ENCODE assay signal across 12 mouse cellular contexts in the genomic region with DNA sequence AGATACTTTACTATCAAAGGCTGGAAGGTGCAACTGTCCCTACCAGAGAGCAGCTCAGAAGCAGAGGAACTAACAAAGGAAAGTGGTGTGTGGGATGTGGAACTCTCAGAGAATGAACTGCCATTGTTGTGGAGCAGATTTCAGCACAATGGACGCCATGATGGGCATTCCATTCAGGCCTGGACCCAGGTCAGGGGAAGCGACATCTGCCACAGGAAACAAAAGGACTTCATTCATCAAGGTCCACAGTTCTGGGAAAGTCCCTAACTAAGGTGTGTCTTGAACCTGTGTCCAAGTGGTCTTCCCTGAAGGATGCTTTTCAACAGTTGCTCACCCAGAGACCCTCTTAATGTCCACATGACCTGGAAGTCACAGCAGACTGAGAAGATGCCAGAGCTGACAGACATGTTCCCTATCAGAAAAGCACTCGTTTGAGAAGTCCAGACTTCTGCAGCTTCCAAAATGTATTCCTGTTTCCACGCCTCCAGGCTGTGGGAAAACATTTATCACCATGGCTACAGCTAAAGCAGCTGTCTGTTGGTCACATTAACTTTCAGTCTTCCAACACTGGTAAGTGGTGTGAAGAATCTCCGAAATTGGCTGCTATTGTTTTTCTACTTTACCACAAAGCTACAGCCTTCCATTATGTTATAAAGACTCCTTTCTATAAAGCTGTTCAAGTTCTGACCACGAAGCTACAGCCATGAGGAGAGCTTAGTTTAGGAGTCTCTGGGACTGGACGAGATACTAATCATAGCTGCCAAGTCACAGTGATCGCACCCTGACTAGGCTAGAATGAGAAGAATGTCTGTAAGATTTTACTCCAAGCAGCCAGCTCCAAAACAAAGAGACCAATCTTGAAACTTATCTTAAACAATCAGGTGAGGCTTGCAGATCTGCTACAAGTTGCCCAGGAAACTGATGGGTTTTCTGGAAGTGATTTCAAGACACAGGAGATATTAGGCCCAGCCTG. TPM values are rescaled to one million over a fixed set of nuclear protein-coding genes. Genes with fewer than 3 reads are reported as not detected.
DNase-seq lines count a peak whose midpoint lies in the region; ATAC-seq and TF ChIP-seq lines count a peak whose summit lies in the region.
"Had no signal": no experiment of that assay in that cellular context is flagged by ENCODE, and none has a peak within 500 bp of the region (broad histone marks: within the 10 kb centered on the region; RNA-seq: fewer than 3 reads in every experiment).

No protein-coding gene starts in this region.

- 49% methylated on average over 8 of the region's 8 CpGs for WGBS in heart, postnatal 0 days
- WGBS in heart, embryonic 11.5 days (ENCODE audit: insufficient replicate concordance), result 46% methylated on average over 8 of the region's 8 CpGs
- 78% methylated on average over 8 of the region's 8 CpGs for WGBS in spleen, adult 2 months
- WGBS in hindbrain, embryonic 11.5 days, result 22% methylated on average over 8 of the region's 8 CpGs
- WGBS in neural tube, embryonic 12.5 days, result 24% methylated on average over 8 of the region's 8 CpGs

- no peak for DNase-seq in heart, postnatal 0 days (ENCODE audit: low spot score)
- DNase-seq in spleen, adult 2 months (ENCODE audit: low read depth in 1 of 2, low spot score in 2 of 2), result no peak
- no peak for DNase-seq in spleen, adult 12 weeks (ENCODE audit: low spot score)
- DNase-seq in hindbrain, embryonic 11.5 days (ENCODE audit: low spot score), result peak; percentile 60
- DNase-seq in ovary, adult 18-20 months (ENCODE audit: low spot score), result no peak
- DNase-seq: layer of hippocampus, postnatal 36 days; lung, adult 2 months had no signal

- H3K27me3 ChIP-seq in heart, postnatal 0 days (ENCODE audit: control insufficient read depth, insufficient read depth, low read length), result no peaks in the 10 kb centered on the region
- H3K27me3 ChIP-seq in heart, embryonic 11.5 days (ENCODE audit: control insufficient read depth, insufficient read depth, low read length), result no peaks in the 10 kb centered on the region
- no peaks in the 10 kb centered on the region for H3K27me3 ChIP-seq in spleen, adult 2 months (ENCODE audit: control insufficient read depth, insufficient read depth, low read length)
- no peaks in the 10 kb centered on the region for H3K27me3 ChIP-seq in hindbrain, embryonic 11.5 days (ENCODE audit: control insufficient read depth, insufficient read depth, low read length)
- no peaks in the 10 kb centered on the region for H3K27me3 ChIP-seq in neural tube, embryonic 12.5 days (replicated peaks)
- H3K27me3 ChIP-seq: neural tube, embryonic 13.5 days had no signal

- peaks cover 15% of the 10 kb centered on the region for H3K4me1 ChIP-seq in heart, postnatal 0 days (ENCODE audit: control insufficient read depth, insufficient read depth)
- H3K4me1 ChIP-seq in heart, embryonic 11.5 days (ENCODE audit: control insufficient read depth, insufficient read depth, low read length), result peaks cover 11% of the 10 kb centered on the region
- H3K4me1 ChIP-seq in spleen, adult 2 months (ENCODE audit: control insufficient read depth, insufficient read depth, insufficient read length), result peaks cover 14% of the 10 kb centered on the region; the same call in 1 of the 2 replicates
- no peaks in the 10 kb centered on the region for H3K4me1 ChIP-seq in hindbrain, embryonic 11.5 days (replicated peaks; ENCODE audit: control insufficient read depth, insufficient read depth, low read length)
- H3K4me1 ChIP-seq in neural tube, embryonic 12.5 days, result peaks cover 21% of the 10 kb centered on the region

- no peaks in the 10 kb centered on the region for H3K9me3 ChIP-seq in heart, postnatal 0 days (replicated peaks; ENCODE audit: control insufficient read depth, low read length)
- H3K9me3 ChIP-seq in heart, embryonic 11.5 days (replicated peaks; ENCODE audit: control insufficient read depth, low read length), result no peaks in the 10 kb centered on the region
- H3K9me3 ChIP-seq in hindbrain, embryonic 11.5 days (ENCODE audit: control insufficient read depth, low read length), result no peaks in the 10 kb centered on the region
- H3K9me3 ChIP-seq in neural tube, embryonic 12.5 days, result no peaks in the 10 kb centered on the region
- H3K9me3 ChIP-seq: neural tube, embryonic 13.5 days had no signal

- H3K9ac ChIP-seq in heart, postnatal 0 days (replicated peaks; ENCODE audit: low read depth, low read length), result no peak overlapping the region
- no peak overlapping the region for H3K9ac ChIP-seq in heart, embryonic 11.5 days (ENCODE audit: low read depth, low read length)
- H3K9ac ChIP-seq in hindbrain, embryonic 11.5 days (ENCODE audit: low read depth, low read length), result no peak overlapping the region
- no peak overlapping the region for H3K9ac ChIP-seq in neural tube, embryonic 12.5 days
- H3K9ac ChIP-seq: neural tube, embryonic 13.5 days had no signal

- no peak overlapping the region for H3K4me2 ChIP-seq in heart, postnatal 0 days (ENCODE audit: low read depth, low read length)
- H3K4me2 ChIP-seq in heart, embryonic 11.5 days, result no peak overlapping the region
- no peak overlapping the region for H3K4me2 ChIP-seq in hindbrain, embryonic 11.5 days (replicated peaks; ENCODE audit: low read depth, low read length)
- H3K4me2 ChIP-seq in neural tube, embryonic 12.5 days (replicated peaks), result 0 out of 2 replicates have a peak overlapping the region, but pooled peaks have one; percentile 14
- H3K4me2 ChIP-seq: neural tube, embryonic 13.5 days had no signal

- TF ChIP-seq EP300 in heart, postnatal 0 days (IDR thresholded peaks at IDR 0.05; ENCODE audit: low read depth), result no peak

- H3K36me3 ChIP-seq in heart, postnatal 0 days (replicated peaks; ENCODE audit: control insufficient read depth, insufficient read depth, low read length), result no peaks in the 10 kb centered on the region
- H3K36me3 ChIP-seq in heart, embryonic 11.5 days (ENCODE audit: control insufficient read depth, insufficient read depth, low read length), result no peaks in the 10 kb centered on the region
- no peaks in the 10 kb centered on the region for H3K36me3 ChIP-seq in spleen, adult 2 months (ENCODE audit: control insufficient read depth, insufficient read depth, low read length)
- no peaks in the 10 kb centered on the region for H3K36me3 ChIP-seq in hindbrain, embryonic 11.5 days (ENCODE audit: control insufficient read depth, insufficient read depth, low read length)
- H3K36me3 ChIP-seq in neural tube, embryonic 12.5 days, result no peaks in the 10 kb centered on the region
- H3K36me3 ChIP-seq: neural tube, embryonic 13.5 days had no signal

- peak overlapping the region; percentile 40; the same call in 1 of the 2 replicates for H3K27ac ChIP-seq in heart, postnatal 0 days (ENCODE audit: low read depth)
- H3K27ac ChIP-seq in heart, embryonic 11.5 days (ENCODE audit: low read depth, low read length), result no peak overlapping the region
- peak overlapping the region; percentile 70 for H3K27ac ChIP-seq in spleen, adult 2 months (ENCODE audit: insufficient read depth, low read length)
- peak overlapping the region; percentile 77 for H3K27ac ChIP-seq in hindbrain, embryonic 11.5 days (ENCODE audit: low read depth, low read length)
- H3K27ac ChIP-seq in neural tube, embryonic 12.5 days, result no peak overlapping the region
- H3K27ac ChIP-seq: neural tube, embryonic 13.5 days had no signal

- no peak for TF ChIP-seq POLR2A in spleen, adult 2 months (IDR thresholded peaks at IDR 0.05; ENCODE audit: low read depth, low read length)

- H3K4me3 ChIP-seq in heart, postnatal 0 days (ENCODE audit: low read depth, low read length), result no peak overlapping the region
- no peak overlapping the region for H3K4me3 ChIP-seq in heart, embryonic 11.5 days (ENCODE audit: low read depth, low read length)
- H3K4me3 ChIP-seq in spleen, adult 2 months (ENCODE audit: extremely low read depth, insufficient read depth, insufficient read length), result no peak overlapping the region
- no peak overlapping the region for H3K4me3 ChIP-seq in hindbrain, embryonic 11.5 days (ENCODE audit: low read depth, low read length)
- H3K4me3 ChIP-seq in neural tube, embryonic 12.5 days, result no peak overlapping the region
- H3K4me3 ChIP-seq: neural tube, embryonic 13.5 days had no signal

- ATAC-seq in heart, postnatal 0 days (ENCODE audit: insufficient read depth, low read depth), result no peak
- no peak for ATAC-seq in heart, embryonic 11.5 days (replicated peaks; ENCODE audit: insufficient number of reproducible peaks, low FRiP score, low TSS enrichment)
- ATAC-seq in hindbrain, embryonic 11.5 days (ENCODE audit: low FRiP score), result peak; percentile 75
- ATAC-seq in neural tube, embryonic 12.5 days (ENCODE audit: low FRiP score, low read depth), result peak; percentile 65
- no peak for ATAC-seq in megakaryocyte-erythroid progenitor cell, adult 5-6 weeks (replicated peaks; ENCODE audit: low FRiP score, low TSS enrichment, poor library complexity, severe bottlenecking)
- ATAC-seq: intestine, postnatal 0 days had no signal

- TF ChIP-seq CTCF in heart, postnatal 0 days (IDR thresholded peaks at IDR 0.05; ENCODE audit: low read depth), result no peak
- no peak for TF ChIP-seq CTCF in spleen, adult 2 months (IDR thresholded peaks at IDR 0.05; ENCODE audit: extremely low read depth, insufficient read depth, insufficient read length, insufficient replicate concordance)

RNA-seq across cellular contexts. Expression of a gene that starts 15.0 kb away (rescaled TPM):
- 4.5 and 6.3 TPM in 2 replicates for total RNA-seq in heart, postnatal 0 days (2014; rRNA removed; ENCODE audit: low replicate concordance)
- 19.2 and 20.2 TPM in 2 replicates for polyA plus RNA-seq in heart, postnatal 0 days (2015; fragmentation: Nextera tagmentation; extraction: Ambion mirVana)
- 16.5 and 19.1 TPM in 2 replicates for polyA plus RNA-seq in heart, embryonic 11.5 days (2014; fragmentation: Nextera tagmentation; extraction: Ambion mirVana)
- 0.42 and 0.48 TPM in 2 replicates for polyA plus RNA-seq in spleen, adult 2 months (2012; rRNA removed)
- polyA plus RNA-seq in hindbrain, embryonic 11.5 days (2014; fragmentation: Nextera tagmentation; extraction: Ambion mirVana), result 9.7 and 11.2 TPM in 2 replicates
- 7.4 and 8.7 TPM in 2 replicates for polyA plus RNA-seq in neural tube, embryonic 12.5 days (2016; fragmentation: Nextera tagmentation; extraction: Ambion mirVana)
- total RNA-seq in megakaryocyte-erythroid progenitor cell, adult 5-6 weeks (2014; fragmentation: Nextera tagmentation), result 6.1 and 11.0 TPM in 2 replicates
- total RNA-seq in megakaryocyte-erythroid progenitor cell, adult 5-6 weeks (2017), result 1.9 and 11.9 TPM in 2 replicates

RNA-seq across cellular contexts. Expression of a gene that starts 20.4 kb away (rescaled TPM):
- total RNA-seq in heart, postnatal 0 days (2014; rRNA removed; ENCODE audit: low replicate concordance), result 704 and 779 TPM in 2 replicates
- 923 and 965 TPM in 2 replicates for polyA plus RNA-seq in heart, postnatal 0 days (2015; fragmentation: Nextera tagmentation; extraction: Ambion mirVana)
- polyA plus RNA-seq in heart, embryonic 11.5 days (2014; fragmentation: Nextera tagmentation; extraction: Ambion mirVana), result 632 and 639 TPM in 2 replicates
- 164 and 168 TPM in 2 replicates for polyA plus RNA-seq in spleen, adult 2 months (2012; rRNA removed)
- polyA plus RNA-seq in hindbrain, embryonic 11.5 days (2014; fragmentation: Nextera tagmentation; extraction: Ambion mirVana), result 654 and 669 TPM in 2 replicates
- 653 and 677 TPM in 2 replicates for polyA plus RNA-seq in neural tube, embryonic 12.5 days (2016; fragmentation: Nextera tagmentation; extraction: Ambion mirVana)
- total RNA-seq in megakaryocyte-erythroid progenitor cell, adult 5-6 weeks (2014; fragmentation: Nextera tagmentation), result 531 and 641 TPM in 2 replicates
- total RNA-seq in megakaryocyte-erythroid progenitor cell, adult 5-6 weeks (2017), result 368 and 454 TPM in 2 replicates

RNA-seq across cellular contexts. Expression of a gene that starts 56.5 kb away (rescaled TPM):
- 114 and 243 TPM in 2 replicates for total RNA-seq in heart, postnatal 0 days (2014; rRNA removed; ENCODE audit: low replicate concordance)
- 788 and 904 TPM in 2 replicates for polyA plus RNA-seq in heart, postnatal 0 days (2015; fragmentation: Nextera tagmentation; extraction: Ambion mirVana)
- 1,579 and 1,713 TPM in 2 replicates for polyA plus RNA-seq in heart, embryonic 11.5 days (2014; fragmentation: Nextera tagmentation; extraction: Ambion mirVana)
- 62.8 and 70.0 TPM in 2 replicates for polyA plus RNA-seq in spleen, adult 2 months (2012; rRNA removed)
- 91.4 and 114 TPM in 2 replicates for polyA plus RNA-seq in hindbrain, embryonic 11.5 days (2014; fragmentation: Nextera tagmentation; extraction: Ambion mirVana)
- polyA plus RNA-seq in neural tube, embryonic 12.5 days (2016; fragmentation: Nextera tagmentation; extraction: Ambion mirVana), result 76.7 and 80.3 TPM in 2 replicates
- total RNA-seq in megakaryocyte-erythroid progenitor cell, adult 5-6 weeks (2014; fragmentation: Nextera tagmentation), result 3.2 TPM in 1 of 2 replicates, not detected in the other
- total RNA-seq in megakaryocyte-erythroid progenitor cell, adult 5-6 weeks (2017), result not detected in 2 replicates

RNA-seq across cellular contexts. Expression of a gene that starts 58.3 kb away (rescaled TPM):
- 53.6 and 88.5 TPM in 2 replicates for total RNA-seq in heart, postnatal 0 days (2014; rRNA removed; ENCODE audit: low replicate concordance)
- 44.4 and 50.2 TPM in 2 replicates for polyA plus RNA-seq in heart, postnatal 0 days (2015; fragmentation: Nextera tagmentation; extraction: Ambion mirVana)
- polyA plus RNA-seq in heart, embryonic 11.5 days (2014; fragmentation: Nextera tagmentation; extraction: Ambion mirVana), result 65.6 and 70.3 TPM in 2 replicates
- polyA plus RNA-seq in spleen, adult 2 months (2012; rRNA removed), result 55.8 and 58.5 TPM in 2 replicates
- polyA plus RNA-seq in hindbrain, embryonic 11.5 days (2014; fragmentation: Nextera tagmentation; extraction: Ambion mirVana), result 245 and 257 TPM in 2 replicates
- 184 and 186 TPM in 2 replicates for polyA plus RNA-seq in neural tube, embryonic 12.5 days (2016; fragmentation: Nextera tagmentation; extraction: Ambion mirVana)
- total RNA-seq in megakaryocyte-erythroid progenitor cell, adult 5-6 weeks (2014; fragmentation: Nextera tagmentation), result 27.9 and 28.2 TPM in 2 replicates
- 33.2 and 50.7 TPM in 2 replicates for total RNA-seq in megakaryocyte-erythroid progenitor cell, adult 5-6 weeks (2017)

Comparison
In these comparisons a context has a peak if more than half of its experiments do, and no peak if none do; other contexts are left out.
1. H3K27ac ChIP-seq: peak in heart, postnatal 0 days (single experiment), spleen, adult 2 months (single experiment) and hindbrain, embryonic 11.5 days (single experiment); none in heart, embryonic 11.5 days (single experiment) and neural tube, embryonic 12.5 days (single experiment).
2. ATAC-seq: peak in hindbrain, embryonic 11.5 days (single experiment) and neural tube, embryonic 12.5 days (single experiment); none in heart, postnatal 0 days (single experiment), heart, embryonic 11.5 days (single experiment) and megakaryocyte-erythroid progenitor cell, adult 5-6 weeks (single experiment).